Mouse (Mus musculus) left cerebral cortex, postnatal 36 days (tissue): ENCODE results near the gene Hdac7. TPM values are rescaled to one million over a fixed set of nuclear protein-coding genes. Genes with fewer than 3 reads are reported as not detected.
"Not testable (repeated sequence)": the region's sequence is repeated elsewhere in the genome, so short reads cannot be mapped to it uniquely, and the experiment has no call there.

Experiments used
- DNase-seq, 2 experiments: peaks; one replicate each; pipeline ENCODE4 v3.0.0; 2021 to 2022; ENCODE audit warnings: low spot score in 2 of 2, mixed read lengths in 1 of 2
- intact Hi-C: fragments of 180-260 bp; cut with DNase I; formaldehyde crosslinking; loops from one replicate; pipeline ENCODE4 v1.15.1; 2025
- total RNA-seq, 2 experiments: library from RNA; stranded (reverse); gene quantifications; 2 replicates each; pipeline ENCODE4 v1.2.3; 2021

Gene Hdac7
- total RNA-seq: 10 to 100 TPM; 21.4 to 36.4 TPM

- DNase-seq: no peak
- intact Hi-C loops: loop anchor here (5.0 kb wide), 2 partner anchors 32 to 62 kb away; no protein-coding TSS in a partner anchor
Measured at GRCm38 (mm10) chr15:97844037-97845034, at the start of gene Hdac7. Gene Hdac7 (minus strand): TSS chr15:97844502.

GRCm38 (mm10) chr15:97892506-97892905, 48.2 kb upstream of the Hdac7 start:
- no peak for DNase-seq
- intact Hi-C loops: no loop called here

GRCm38 (mm10) chr15:97890450-97890849, 46.1 kb upstream of the Hdac7 start:
- no peak for DNase-seq
- intact Hi-C loops: no loop called here

GRCm38 (mm10) chr15:97890017-97890416, 45.7 kb upstream of the Hdac7 start:
- DNase-seq: peak; percentile 19 to 26
- intact Hi-C loops: no loop called here

GRCm38 (mm10) chr15:97887541-97888016, 43.3 kb upstream of the Hdac7 start:
- no peak for DNase-seq
- intact Hi-C loops: no loop called here

GRCm38 (mm10) chr15:97881423-97881822, 37.1 kb upstream of the Hdac7 start:
- no peak for DNase-seq
- intact Hi-C loops: no loop called here

- no peak for DNase-seq
- intact Hi-C loops: no loop called here
Measured at GRCm38 (mm10) chr15:97880441-97880840, 36.1 kb upstream of the Hdac7 start.

GRCm38 (mm10) chr15:97878696-97879328, 34.5 kb upstream of the Hdac7 start:
- intact Hi-C loops: no loop called here
- DNase-seq: no peak

- no peak for DNase-seq
- intact Hi-C loops: no loop called here
Measured at GRCm38 (mm10) chr15:97875784-97876183, 31.5 kb upstream of the Hdac7 start.

GRCm38 (mm10) chr15:97873717-97874116, 29.4 kb upstream of the Hdac7 start:
- intact Hi-C loops: loop anchor here (5.0 kb wide), 1 partner anchor 79 kb away; no protein-coding TSS in a partner anchor
- no peak for DNase-seq

- no peak for DNase-seq
Measured at GRCm38 (mm10) chr15:97872161-97872560, 27.9 kb upstream of the Hdac7 start.

GRCm38 (mm10) chr15:97871055-97872030, 27.0 kb upstream of the Hdac7 start:
- intact Hi-C loops: loop anchor here (5.0 kb wide), 1 partner anchor 81 kb away; no protein-coding TSS in a partner anchor
- no peak for DNase-seq

More at GRCm38 (mm10) chr15:97872161-97872560, 27.9 kb upstream of the Hdac7 start:
- intact Hi-C loops: loop anchor here (5.0 kb wide), 1 partner anchor 80 kb away; no protein-coding TSS in a partner anchor

GRCm38 (mm10) chr15:97870116-97870515, 25.8 kb upstream of the Hdac7 start:
- DNase-seq: not testable (repeated sequence)
- intact Hi-C loops: loop anchor here (5.0 kb wide), 1 partner anchor 82 kb away; no protein-coding TSS in a partner anchor

GRCm38 (mm10) chr15:97868985-97869384, 24.7 kb upstream of the Hdac7 start:
- intact Hi-C loops: no loop called here
- no peak for DNase-seq

GRCm38 (mm10) chr15:97865988-97866387, 21.7 kb upstream of the Hdac7 start:
- no peak for DNase-seq
- intact Hi-C loops: no loop called here

GRCm38 (mm10) chr15:97865175-97865574, 20.9 kb upstream of the Hdac7 start:
- intact Hi-C loops: no loop called here
- DNase-seq: no peak

- intact Hi-C loops: no loop called here
Measured at GRCm38 (mm10) chr15:97864361-97865045, 20.2 kb upstream of the Hdac7 start.

GRCm38 (mm10) chr15:97863494-97863881, 19.2 kb upstream of the Hdac7 start:
- DNase-seq: peak; percentile 76 to 85
- intact Hi-C loops: no loop called here

More at GRCm38 (mm10) chr15:97864361-97865045, 20.2 kb upstream of the Hdac7 start:
- no peak for DNase-seq
